Mouse (Mus musculus) ES-E14 (cell line): Measurements from ENCODE around the gene Idi2.

ENCODE experiments used
- CHD2 ChIP-seq: IDR thresholded peaks from 2 replicates; pipeline ENCODE4 v1.6.1; 2014; ENCODE audit warnings: mild to moderate bottlenecking, low read depth, low read length, inconsistent platforms
- HCFC1 ChIP-seq: IDR thresholded peaks from 2 replicates; pipeline ENCODE4 v1.6.1; 2012; ENCODE audit warnings: low read length, inconsistent platforms, borderline replicate concordance; ENCODE audit not compliant: insufficient read depth
- MAFK ChIP-seq: IDR thresholded peaks from 2 replicates; pipeline ENCODE4 v1.6.1; 2014; ENCODE audit warnings: mild to moderate bottlenecking, low read depth, low read length, inconsistent platforms; ENCODE audit not compliant: insufficient read depth
- ZC3H11A ChIP-seq: IDR thresholded peaks from 2 replicates; pipeline ENCODE4 v1.6.1; 2012; ENCODE audit warnings: low read depth, mild to moderate bottlenecking, inconsistent platforms, low read length, borderline replicate concordance
- ZNF384 ChIP-seq: IDR thresholded peaks from 2 replicates; pipeline ENCODE4 v1.6.1; 2012; ENCODE audit warnings: low read depth, low read length, inconsistent platforms

- TF ChIP-seq ZNF384: no peak
- no peak for TF ChIP-seq ZC3H11A
- no peak for TF ChIP-seq HCFC1
- TF ChIP-seq MAFK: no peak
- TF ChIP-seq CHD2: no peak
Measured at GRCm38 (mm10) chr13:8933499-8933898, 19.2 kb upstream of the Idi2 start.
